Mouse (Mus musculus) CH12.LX (cell line): ENCODE results near the gene Frrs1.

ENCODE experiments used
- CTCF ChIP-seq, 2 experiments: IDR thresholded peaks in 1 of 2; conservative IDR thresholded peaks in 1 of 2; 2 replicates each; pipeline ENCODE4 v1.5.1; 2011 to 2012; ENCODE audit warnings: low read depth in 2 of 2, low read length in 2 of 2, improper control_type of control experiment in 1 of 2, inconsistent platforms in 1 of 2, mild to moderate bottlenecking in 1 of 2, moderate library complexity in 1 of 2
- EP300 ChIP-seq: IDR thresholded peaks from 2 replicates; pipeline ENCODE4 v1.6.1; 2011; ENCODE audit warnings: low read length, improper control_type of control experiment
- HCFC1 ChIP-seq: IDR thresholded peaks from 2 replicates; pipeline ENCODE4 v1.6.1; 2012; ENCODE audit warnings: low read depth, mild to moderate bottlenecking, inconsistent platforms, low read length, improper control_type of control experiment
- MAFK ChIP-seq: IDR thresholded peaks from 2 replicates; pipeline ENCODE4 v1.6.1; 2011; ENCODE audit warnings: low read length, improper control_type of control experiment; ENCODE audit not compliant: insufficient replicate concordance
- MAX ChIP-seq: IDR thresholded peaks from 2 replicates; pipeline ENCODE4 v1.6.1; 2011; ENCODE audit warnings: low read length, improper control_type of control experiment
- POLR2A ChIP-seq: IDR thresholded peaks from 2 replicates; pipeline ENCODE4 v1.6.1; 2011; ENCODE audit warnings: low read depth, mild to moderate bottlenecking, improper control_type of control experiment, low read length
- TBP ChIP-seq: conservative IDR thresholded peaks from 2 replicates; pipeline ENCODE4 v1.6.1; 2011; ENCODE audit warnings: low read depth, low read length, improper control_type of control experiment
- UBTF ChIP-seq: IDR thresholded peaks from 2 replicates; pipeline ENCODE4 v1.6.1; 2012; ENCODE audit warnings: low read depth, mild to moderate bottlenecking, inconsistent platforms, low read length, improper control_type of control experiment, moderate library complexity
- USF1 ChIP-seq: IDR thresholded peaks from 2 replicates; pipeline ENCODE4 v1.6.1; 2014; ENCODE audit warnings: low read depth, mild to moderate bottlenecking, inconsistent platforms, low read length, improper control_type of control experiment
- ZNF384 ChIP-seq: IDR thresholded peaks from 2 replicates; pipeline ENCODE4 v1.6.1; 2012; ENCODE audit warnings: low read depth, low read length, improper control_type of control experiment, inconsistent platforms

GRCm38 (mm10) chr3:116940804-116941558 lies 81.7 kb downstream of the Frrs1 start:
- TF ChIP-seq CTCF (conservative IDR thresholded peaks at IDR 0.05 in 1 of 2, IDR thresholded peaks at IDR 0.05 in 1 of 2; ENCODE audit: low read depth in 2 of 2, low read length in 2 of 2): no peak
- no peak for TF ChIP-seq HCFC1
- TF ChIP-seq TBP: no peak
- TF ChIP-seq UBTF: no peak
- no peak for TF ChIP-seq EP300
- TF ChIP-seq MAFK: no peak
- TF ChIP-seq USF1: no peak
- TF ChIP-seq POLR2A: no peak
- TF ChIP-seq MAX: no peak
- no peak for TF ChIP-seq ZNF384
